Mouse (Mus musculus): ENCODE measurements around the gene Grm5.

Gene Grm5

DNA sequence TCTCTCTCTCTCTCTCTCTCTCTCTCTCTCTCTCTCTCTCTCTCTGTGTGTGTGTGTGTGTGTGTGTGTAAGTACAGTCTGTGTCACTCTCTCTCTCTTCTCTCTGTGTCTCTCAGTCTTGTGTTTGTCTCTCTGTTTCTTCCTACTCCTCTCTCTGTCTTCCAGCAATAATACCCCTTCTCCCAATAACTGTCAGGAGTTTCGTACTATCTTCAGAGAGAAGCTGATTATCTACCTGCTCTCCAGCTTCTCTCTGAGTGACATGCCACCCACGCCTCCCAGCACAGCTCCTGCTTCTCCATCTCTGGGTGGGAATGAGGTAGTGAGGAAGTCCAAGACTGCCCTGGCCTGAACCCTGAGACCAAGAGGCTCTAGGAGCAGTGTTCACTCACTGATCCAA lies at the start of gene Grm5:
Gene Grm5 (plus strand): TSS at position 301 of the 400 bp plus-strand sequence.
- no peak for DNase-seq (ENCODE audit: low read depth, low spot score)

DNA sequence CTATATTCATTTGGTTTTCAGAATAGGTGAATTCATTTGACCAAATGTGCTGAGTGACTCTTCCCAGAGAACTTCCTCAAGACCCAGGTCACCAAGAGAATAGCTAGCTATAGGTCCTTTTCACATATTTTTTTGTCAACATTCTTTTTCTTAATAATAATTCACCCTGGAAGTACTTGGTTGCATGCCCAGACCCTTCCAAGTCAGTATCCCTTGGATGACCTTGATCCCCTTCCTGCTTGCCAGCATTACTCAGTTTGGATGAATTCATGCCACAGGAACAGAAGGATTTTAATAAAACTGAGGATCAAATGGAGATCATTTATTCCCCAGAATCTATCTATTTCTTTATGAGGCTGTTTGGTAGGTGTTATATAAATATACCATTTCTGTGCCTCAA lies 44.9 kb upstream of the Grm5 start:
- no peak for DNase-seq (ENCODE audit: low read depth, low spot score)

DNA sequence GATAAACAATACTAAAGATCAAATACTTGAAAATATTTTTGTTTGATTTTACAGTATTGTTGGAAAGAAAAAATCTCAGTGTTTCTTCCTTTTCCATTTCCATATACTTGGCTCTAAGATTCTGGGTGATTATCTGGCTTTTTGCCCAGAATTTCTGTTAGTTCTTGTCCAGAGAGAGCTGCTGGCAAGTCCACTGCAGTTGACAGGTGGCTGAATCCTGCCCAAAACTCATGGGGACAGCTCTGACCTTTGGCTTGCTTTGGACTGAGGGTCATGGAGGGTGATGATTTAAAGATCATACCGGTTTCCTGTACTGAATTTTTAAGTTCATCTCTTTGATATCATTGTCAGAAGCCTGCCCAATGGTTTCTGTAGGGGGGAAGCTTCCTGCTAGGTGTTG lies 18.7 kb upstream of the Grm5 start:
- no peak for DNase-seq (ENCODE audit: low read depth, low spot score)

GRCm38 (mm10) chr7:87566476-87566875 lies 17.5 kb upstream of the Grm5 start:
- DNase-seq (ENCODE audit: low read depth, low spot score): no peak

DNA sequence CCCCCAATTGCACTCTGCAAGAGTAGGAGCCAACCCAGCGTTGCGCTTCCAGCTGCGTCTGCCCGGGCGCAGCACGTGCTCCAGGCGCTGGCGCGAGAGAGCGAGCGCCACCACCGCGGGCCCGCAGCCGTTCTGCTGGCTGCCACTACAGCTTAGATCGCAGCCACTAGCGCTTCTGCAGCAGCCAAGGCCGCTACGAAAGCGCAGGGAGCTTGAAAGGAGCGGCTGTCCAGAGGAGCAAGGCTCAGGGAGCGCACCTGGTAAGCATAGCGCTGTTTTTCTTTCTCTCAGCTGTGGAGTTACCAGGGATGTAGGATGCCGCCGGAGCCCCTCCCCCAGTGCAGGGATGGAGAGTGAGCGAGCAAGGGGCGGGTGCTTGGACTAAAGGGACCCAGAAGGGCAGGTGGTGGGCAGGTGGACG lies 323 bp downstream of the Grm5 start:
- DNase-seq (ENCODE audit: low read depth, low spot score): peak; percentile 60

DNA sequence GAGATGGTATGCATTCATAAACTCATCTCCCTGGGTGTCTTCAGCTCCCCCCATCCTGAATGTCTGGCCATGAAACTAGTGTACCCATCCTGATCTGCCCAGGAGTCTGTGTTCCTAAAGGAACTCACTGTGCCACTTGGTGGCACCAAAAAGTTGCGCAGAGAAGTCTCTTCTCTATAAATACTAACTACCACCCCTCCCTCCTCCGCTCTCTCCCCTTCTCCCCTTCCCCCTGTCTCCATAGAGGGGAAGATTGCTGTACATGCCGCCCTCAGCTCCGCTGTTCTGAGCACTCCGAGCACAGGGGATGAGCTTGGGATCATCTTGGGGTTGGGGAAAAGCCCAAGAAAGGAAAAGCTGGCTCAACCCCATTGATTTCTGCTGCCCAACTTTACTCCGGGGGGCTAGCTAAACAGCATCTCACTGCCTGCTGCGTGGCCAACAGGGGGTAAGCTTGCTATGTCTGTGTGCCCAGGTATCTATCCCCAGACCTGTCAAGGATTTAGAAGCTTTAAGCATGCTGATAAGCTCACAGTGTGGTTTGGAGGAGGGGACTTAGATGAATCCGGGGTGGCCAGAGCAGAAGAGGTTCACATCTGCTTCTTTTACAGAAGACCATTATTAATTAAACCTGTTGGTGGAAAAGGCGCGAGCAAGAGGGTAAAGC lies 2.4 kb downstream of the Grm5 start:
- peak; percentile 82 for DNase-seq (ENCODE audit: low read depth, low spot score)

GRCm38 (mm10) chr7:87587976-87588375 lies 4.0 kb downstream of the Grm5 start:
- DNase-seq (ENCODE audit: low read depth, low spot score): no peak

DNA sequence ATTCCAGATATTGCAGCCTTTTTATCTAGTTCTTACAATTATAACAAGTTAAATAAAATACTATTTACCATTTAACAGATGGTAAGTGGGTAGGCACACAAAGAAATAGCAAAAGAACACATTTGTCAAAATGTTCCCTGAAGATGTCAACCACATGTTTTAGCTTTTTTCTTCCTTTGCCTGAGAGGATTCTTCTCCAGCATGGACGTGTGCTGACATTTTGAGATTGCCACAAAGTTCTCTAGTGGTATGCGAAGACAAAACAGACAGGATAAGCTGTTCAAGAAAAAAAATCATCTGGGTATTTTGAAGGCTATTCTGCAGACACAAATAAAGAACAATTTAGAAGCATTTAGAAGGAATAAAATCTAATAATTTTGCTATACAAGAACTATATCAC lies 42.3 kb downstream of the Grm5 start:
- peak; percentile 32 for DNase-seq (ENCODE audit: low read depth, low spot score)

- no peak for DNase-seq (ENCODE audit: low read depth, low spot score)
These were observed 51.6 kb downstream of the Grm5 start for GRCm38 (mm10) chr7:87635530-87635929.

DNA sequence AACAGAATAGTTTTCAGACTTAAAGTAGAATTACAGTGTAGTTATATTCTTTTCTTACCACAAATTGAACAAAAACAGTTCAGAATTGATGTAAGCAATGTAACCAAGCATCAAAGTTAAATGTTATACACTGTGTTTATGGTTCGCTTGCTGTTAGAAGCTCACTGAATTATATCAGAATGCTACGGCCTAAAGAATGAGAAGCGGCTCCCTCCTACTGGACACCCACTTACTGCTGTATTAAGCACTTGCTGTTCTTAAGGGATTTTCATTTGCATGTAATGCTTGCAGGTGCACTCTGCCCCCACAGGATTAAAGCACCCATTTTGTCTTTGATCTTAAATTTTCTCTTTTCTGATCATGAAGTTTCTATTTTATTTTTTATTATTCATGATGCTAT lies 66.6 kb downstream of the Grm5 start:
- DNase-seq (ENCODE audit: low read depth, low spot score): peak; percentile 43

- DNase-seq (ENCODE audit: low read depth, low spot score): peak; percentile 74
These were observed 77.8 kb downstream of the Grm5 start for GRCm38 (mm10) chr7:87661794-87662193.

GRCm38 (mm10) chr7:87664041-87664440 lies 80.1 kb downstream of the Grm5 start:
- no peak for DNase-seq (ENCODE audit: low read depth, low spot score)

DNA sequence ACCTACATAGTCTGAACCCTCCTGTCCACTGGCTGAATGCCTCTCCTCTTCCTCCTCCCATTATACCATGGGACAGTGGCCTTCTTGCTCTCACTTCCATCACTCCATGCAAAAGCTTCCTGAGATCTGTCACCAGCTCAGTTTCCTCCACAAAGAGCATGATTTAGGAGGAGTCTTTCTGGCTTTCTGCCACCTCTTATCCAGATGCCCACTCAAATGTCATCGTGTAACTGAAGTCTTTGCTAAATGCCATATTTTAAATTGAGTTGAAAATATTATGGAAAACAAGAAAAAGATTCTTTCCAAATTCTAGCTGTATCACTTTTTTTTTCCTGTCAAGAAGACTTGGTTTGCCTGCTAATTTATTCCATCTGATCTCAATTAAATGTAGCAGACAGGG lies 132.4 kb downstream of the Grm5 start:
- DNase-seq (ENCODE audit: low read depth, low spot score): peak; percentile 68

- peak; percentile 52 for DNase-seq (ENCODE audit: low read depth, low spot score)
These were observed 134.7 kb downstream of the Grm5 start for GRCm38 (mm10) chr7:87718631-87719030.

DNA sequence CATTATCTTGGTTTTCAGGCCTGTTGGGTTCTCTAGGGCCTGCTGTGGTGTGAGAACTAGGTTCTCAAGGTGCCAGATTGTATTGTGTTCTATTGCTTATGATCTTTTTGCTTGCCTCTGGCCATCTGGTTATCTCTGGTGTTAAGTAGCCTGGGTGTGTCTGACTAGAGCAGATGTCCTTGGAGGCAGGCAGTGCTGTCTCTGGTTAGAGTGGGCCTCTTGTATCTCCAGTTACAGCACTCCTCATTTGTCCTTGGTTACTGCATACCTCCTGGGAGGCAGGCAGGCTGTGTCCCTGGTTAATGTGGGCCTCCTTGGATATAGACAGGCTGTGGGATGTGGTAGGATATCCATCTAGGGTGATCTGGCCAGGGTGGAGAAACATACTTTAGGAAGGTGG lies 150.5 kb downstream of the Grm5 start:
- DNase-seq (ENCODE audit: low read depth, low spot score): no peak

DNA sequence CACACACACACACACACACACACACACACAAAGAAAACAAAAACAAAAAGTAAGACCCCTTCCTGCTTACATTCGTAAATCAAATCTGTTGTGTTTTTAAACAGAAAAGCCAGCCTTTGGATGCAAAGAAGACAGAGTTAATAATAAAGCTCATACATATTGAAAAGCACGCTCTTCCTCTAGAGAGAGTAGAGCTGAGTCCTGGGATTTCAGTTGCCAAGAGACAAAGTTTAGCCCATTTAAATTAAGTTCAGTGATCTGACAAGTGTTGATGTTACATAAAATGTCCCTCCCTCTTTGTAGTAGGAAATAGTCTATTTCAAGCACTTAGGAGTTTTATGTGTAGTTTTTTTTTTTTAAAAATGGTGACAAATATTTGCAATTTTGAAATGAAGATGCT lies 178.0 kb downstream of the Grm5 start:
- peak; percentile 34 for DNase-seq (ENCODE audit: low read depth, low spot score)

DNA sequence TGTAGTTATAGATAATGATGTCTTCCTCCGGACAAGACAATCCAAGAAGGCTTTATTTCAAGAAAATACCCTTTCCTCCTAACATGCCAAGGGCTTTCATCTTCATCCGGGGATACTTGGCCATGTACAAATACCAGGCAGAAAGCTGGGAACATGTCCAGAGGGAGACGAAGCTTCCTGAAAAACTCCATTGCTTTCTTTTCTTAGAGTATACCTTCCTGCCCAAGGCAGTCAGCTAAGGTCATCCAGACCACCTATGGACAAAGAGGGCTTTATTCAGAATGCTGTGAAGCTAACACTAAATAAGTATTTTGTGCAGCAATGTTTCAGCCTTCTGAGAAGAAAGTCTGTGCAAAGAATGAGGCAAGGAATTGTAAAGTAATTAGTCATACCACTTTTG lies 178.4 kb downstream of the Grm5 start:
- DNase-seq (ENCODE audit: low read depth, low spot score): no peak

- peak; percentile 90 for DNase-seq (ENCODE audit: low read depth, low spot score)
These were observed 203.6 kb downstream of the Grm5 start for GRCm38 (mm10) chr7:87787560-87787959.

- no peak for DNase-seq (ENCODE audit: low read depth, low spot score)
These were observed 205.0 kb downstream of the Grm5 start for GRCm38 (mm10) chr7:87788963-87789362.

GRCm38 (mm10) chr7:87793896-87794295 lies 209.9 kb downstream of the Grm5 start:
- no peak for DNase-seq (ENCODE audit: low read depth, low spot score)

DNA sequence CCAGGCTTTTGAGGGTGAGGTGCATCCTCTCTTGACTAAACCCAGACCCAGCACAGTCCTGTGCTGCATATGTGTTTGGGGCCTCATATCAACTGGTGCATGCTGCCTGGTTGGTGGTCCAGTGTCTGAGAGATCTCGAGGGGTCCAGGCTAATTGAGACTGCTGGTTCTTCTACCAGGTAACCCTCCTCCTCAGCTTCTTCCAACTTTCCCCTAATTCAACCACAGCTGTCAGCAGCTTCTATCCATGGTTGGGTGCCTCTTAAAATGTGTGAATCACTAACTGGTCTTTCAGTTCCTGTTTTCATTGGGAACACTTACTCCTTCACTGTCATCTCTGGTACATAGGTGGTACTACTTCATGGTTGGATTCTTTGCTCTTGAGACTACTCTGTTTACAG lies 240.9 kb downstream of the Grm5 start:
- no peak for DNase-seq (ENCODE audit: low read depth, low spot score)

- no peak for DNase-seq (ENCODE audit: low read depth, low spot score)
These were observed 250.7 kb downstream of the Grm5 start for GRCm38 (mm10) chr7:87834669-87835068.

- no peak for DNase-seq (ENCODE audit: low read depth, low spot score)
These were observed 254.6 kb downstream of the Grm5 start for GRCm38 (mm10) chr7:87838579-87838978.

DNA sequence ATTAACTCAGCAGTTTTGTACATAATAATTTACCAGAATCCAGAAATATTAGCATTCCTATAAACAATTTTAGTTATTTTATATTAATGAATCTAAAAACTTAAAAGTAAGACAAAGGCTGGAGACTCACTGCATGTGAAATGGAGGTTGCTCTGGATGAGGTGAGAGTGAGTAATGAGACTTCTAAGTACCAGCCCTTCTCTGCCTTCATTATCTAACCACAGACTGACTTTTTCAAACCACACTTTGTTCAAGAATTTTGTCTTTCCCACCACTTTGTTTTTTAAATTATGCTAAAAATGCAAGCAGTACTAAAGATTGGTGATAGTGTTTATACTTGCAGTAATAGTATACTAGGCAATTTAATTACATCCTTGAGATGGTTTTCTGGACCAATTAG lies 259.5 kb downstream of the Grm5 start:
- DNase-seq (ENCODE audit: low read depth, low spot score): no peak
